Mouse (Mus musculus): ENCODE measurements around the gene Acot6. TPM values are rescaled to one million over a fixed set of nuclear protein-coding genes. Genes with fewer than 3 reads are reported as not detected.
"Not testable (repeated sequence)": the region's sequence is repeated elsewhere in the genome, so short reads cannot be mapped to it uniquely, and the experiment has no call there.

Gene Acot6
- 6.9 and 11.3 TPM in 2 replicates for total RNA-seq (2014; fragmentation: Nextera tagmentation)
- total RNA-seq (2017) = 4.1 and 4.7 TPM in 2 replicates

GRCm38 (mm10) chr12:84100604-84101492, at the start of gene Acot6:
Acot6 (plus strand) TSS chr12:84100654.
- peak; percentile 76 for ATAC-seq (replicated peaks; ENCODE audit: low FRiP score, low TSS enrichment, poor library complexity, severe bottlenecking)

GRCm38 (mm10) chr12:84050744-84051143, 49.7 kb upstream of the Acot6 start:
- not testable (repeated sequence) for ATAC-seq (replicated peaks; ENCODE audit: low FRiP score, low TSS enrichment, poor library complexity, severe bottlenecking)

- ATAC-seq (replicated peaks; ENCODE audit: low FRiP score, low TSS enrichment, poor library complexity, severe bottlenecking) = peak; percentile 52; the same call in 1 of the 2 replicates
Measured at GRCm38 (mm10) chr12:84051937-84052474, 48.4 kb upstream of the Acot6 start, which contains the start of gene Acot3. Acot3 (plus strand) TSS chr12:84052144.

GRCm38 (mm10) chr12:84052609-84053008, 47.8 kb upstream of the Acot6 start:
- no peak for ATAC-seq (replicated peaks; ENCODE audit: low FRiP score, low TSS enrichment, poor library complexity, severe bottlenecking)

GRCm38 (mm10) chr12:84053173-84053572, 47.3 kb upstream of the Acot6 start:
- ATAC-seq (replicated peaks; ENCODE audit: low FRiP score, low TSS enrichment, poor library complexity, severe bottlenecking) = no peak

- no peak for ATAC-seq (replicated peaks; ENCODE audit: low FRiP score, low TSS enrichment, poor library complexity, severe bottlenecking)
Measured at GRCm38 (mm10) chr12:84053679-84054391, 46.6 kb upstream of the Acot6 start.

- peak; percentile 67 for ATAC-seq (replicated peaks; ENCODE audit: low FRiP score, low TSS enrichment, poor library complexity, severe bottlenecking)
Measured at GRCm38 (mm10) chr12:84060946-84061345, 39.5 kb upstream of the Acot6 start.

- no peak for ATAC-seq (replicated peaks; ENCODE audit: low FRiP score, low TSS enrichment, poor library complexity, severe bottlenecking)
Measured at GRCm38 (mm10) chr12:84062336-84062735, 38.1 kb upstream of the Acot6 start.

- ATAC-seq (replicated peaks; ENCODE audit: low FRiP score, low TSS enrichment, poor library complexity, severe bottlenecking) = no peak
Measured at GRCm38 (mm10) chr12:84063228-84063627, 37.2 kb upstream of the Acot6 start.

- no peak for ATAC-seq (replicated peaks; ENCODE audit: low FRiP score, low TSS enrichment, poor library complexity, severe bottlenecking)
Measured at GRCm38 (mm10) chr12:84063833-84064232, 36.6 kb upstream of the Acot6 start.

- no peak for ATAC-seq (replicated peaks; ENCODE audit: low FRiP score, low TSS enrichment, poor library complexity, severe bottlenecking)
Measured at GRCm38 (mm10) chr12:84064621-84065020, 35.8 kb upstream of the Acot6 start.

GRCm38 (mm10) chr12:84067752-84068151, 32.7 kb upstream of the Acot6 start:
- ATAC-seq (replicated peaks; ENCODE audit: low FRiP score, low TSS enrichment, poor library complexity, severe bottlenecking) = no peak

GRCm38 (mm10) chr12:84068296-84068695, 32.2 kb upstream of the Acot6 start:
- no peak for ATAC-seq (replicated peaks; ENCODE audit: low FRiP score, low TSS enrichment, poor library complexity, severe bottlenecking)

GRCm38 (mm10) chr12:84068986-84069385, 31.5 kb upstream of the Acot6 start, which contains the start of gene Acot5:
Acot5 (plus strand) TSS chr12:84069325.
- no peak for ATAC-seq (replicated peaks; ENCODE audit: low FRiP score, low TSS enrichment, poor library complexity, severe bottlenecking)

GRCm38 (mm10) chr12:84069582-84069981, 30.9 kb upstream of the Acot6 start:
- not testable (repeated sequence) for ATAC-seq (replicated peaks; ENCODE audit: low FRiP score, low TSS enrichment, poor library complexity, severe bottlenecking)

GRCm38 (mm10) chr12:84071696-84072095, 28.8 kb upstream of the Acot6 start:
- no peak for ATAC-seq (replicated peaks; ENCODE audit: low FRiP score, low TSS enrichment, poor library complexity, severe bottlenecking)

- ATAC-seq (replicated peaks; ENCODE audit: low FRiP score, low TSS enrichment, poor library complexity, severe bottlenecking) = peak; percentile 84
Measured at GRCm38 (mm10) chr12:84077371-84077990, 23.0 kb upstream of the Acot6 start.

- no peak for ATAC-seq (replicated peaks; ENCODE audit: low FRiP score, low TSS enrichment, poor library complexity, severe bottlenecking)
Measured at GRCm38 (mm10) chr12:84083842-84084241, 16.6 kb upstream of the Acot6 start.

- ATAC-seq (replicated peaks; ENCODE audit: low FRiP score, low TSS enrichment, poor library complexity, severe bottlenecking) = no peak
Measured at GRCm38 (mm10) chr12:84084581-84084980, 15.9 kb upstream of the Acot6 start.

GRCm38 (mm10) chr12:84094666-84095065, 5.8 kb upstream of the Acot6 start:
- not testable (repeated sequence) for ATAC-seq (replicated peaks; ENCODE audit: low FRiP score, low TSS enrichment, poor library complexity, severe bottlenecking)
